Comparison of ENCODE assay signal across 15 mouse cellular contexts in genomic region chr5:24738517-24738916, GRCm38 (mm10). TPM values are rescaled to one million over a fixed set of nuclear protein-coding genes. Genes with fewer than 3 reads are reported as not detected.
A peak's percentile ranks its signal among the peaks of the same experiment; 100 is the strongest.
DNase-seq lines count a peak whose midpoint lies in the region; ATAC-seq and TF ChIP-seq lines count a peak whose summit lies in the region.
"Had no signal": no experiment of that assay in that cellular context is flagged by ENCODE, and none has a peak within 500 bp of the region (broad histone marks: within the 10 kb centered on the region; RNA-seq: fewer than 3 reads in every experiment).

No protein-coding gene starts in this region.

- TF ChIP-seq CTCF in forebrain, postnatal 0 days (IDR thresholded peaks at IDR 0.05; ENCODE audit: low read depth): no peak

- H3K27me3 ChIP-seq in heart, embryonic 11.5 days (ENCODE audit: control insufficient read depth, insufficient read depth, low read length): no peaks in the 10 kb centered on the region
- H3K27me3 ChIP-seq in intestine, embryonic 15.5 days (replicated peaks): no peaks in the 10 kb centered on the region
- no peaks in the 10 kb centered on the region for H3K27me3 ChIP-seq in intestine, embryonic 16.5 days (replicated peaks; ENCODE audit: control insufficient read depth, insufficient read depth, low read length)
- no peaks in the 10 kb centered on the region for H3K27me3 ChIP-seq in liver, embryonic 12.5 days (replicated peaks)
- no peaks in the 10 kb centered on the region for H3K27me3 ChIP-seq in liver, embryonic 13.5 days
- H3K27me3 ChIP-seq in forebrain, postnatal 0 days (ENCODE audit: insufficient read depth, low read length): no peaks in the 10 kb centered on the region
- H3K27me3 ChIP-seq: hindbrain, embryonic 13.5 days; limb, embryonic 12.5 days; neural tube, embryonic 13.5 days had no signal

- DNase-seq in heart, adult 9 months (ENCODE audit: low spot score in 2 of 2): no peak
- no peak for DNase-seq in liver
- DNase-seq in liver, embryonic 13.5 days: no peak
- DNase-seq in forebrain, postnatal 0 days: no peak
- DNase-seq: cerebellum, adult 11-12 months had no signal

- H3K4me2 ChIP-seq in heart, embryonic 11.5 days: no peak overlapping the region
- H3K4me2 ChIP-seq in intestine, embryonic 15.5 days (replicated peaks): no peak overlapping the region
- H3K4me2 ChIP-seq in intestine, embryonic 16.5 days (ENCODE audit: low read depth, low read length): no peak overlapping the region
- H3K4me2 ChIP-seq in liver, embryonic 12.5 days: no peak overlapping the region
- H3K4me2 ChIP-seq in liver, embryonic 13.5 days: no peak overlapping the region
- no peak overlapping the region for H3K4me2 ChIP-seq in forebrain, postnatal 0 days (ENCODE audit: low read depth)
- H3K4me2 ChIP-seq: hindbrain, embryonic 13.5 days; limb, embryonic 12.5 days; neural tube, embryonic 13.5 days had no signal

- H3K4me1 ChIP-seq in heart, embryonic 11.5 days (ENCODE audit: control insufficient read depth, insufficient read depth, low read length): peaks cover 21% of the 10 kb centered on the region
- H3K4me1 ChIP-seq in intestine, embryonic 15.5 days (replicated peaks): peaks cover 7% of the 10 kb centered on the region; the same call in 1 of the 2 replicates
- H3K4me1 ChIP-seq in intestine, embryonic 16.5 days (ENCODE audit: control insufficient read depth, insufficient read depth, low read length): peaks cover 17% of the 10 kb centered on the region
- H3K4me1 ChIP-seq in liver, embryonic 12.5 days: peaks cover 29% of the 10 kb centered on the region
- H3K4me1 ChIP-seq in liver, embryonic 13.5 days (replicated peaks): peaks cover 23% of the 10 kb centered on the region
- no peaks in the 10 kb centered on the region for H3K4me1 ChIP-seq in forebrain, postnatal 0 days (ENCODE audit: insufficient read depth)
- H3K4me1 ChIP-seq: hindbrain, embryonic 13.5 days had no signal

- no peak overlapping the region for H3K9ac ChIP-seq in heart, embryonic 11.5 days (ENCODE audit: low read depth, low read length)
- H3K9ac ChIP-seq in intestine, embryonic 15.5 days: no peak overlapping the region
- H3K9ac ChIP-seq in intestine, embryonic 16.5 days (ENCODE audit: low read depth, low read length): no peak overlapping the region
- H3K9ac ChIP-seq in liver, embryonic 12.5 days: no peak overlapping the region
- no peak overlapping the region for H3K9ac ChIP-seq in liver, embryonic 13.5 days
- no peak overlapping the region for H3K9ac ChIP-seq in forebrain, postnatal 0 days
- H3K9ac ChIP-seq: hindbrain, embryonic 13.5 days; limb, embryonic 12.5 days; neural tube, embryonic 13.5 days had no signal

- H3K36me3 ChIP-seq in heart, embryonic 11.5 days (ENCODE audit: control insufficient read depth, insufficient read depth, low read length): no peaks in the 10 kb centered on the region
- H3K36me3 ChIP-seq in intestine, embryonic 15.5 days: no peaks in the 10 kb centered on the region
- no peaks in the 10 kb centered on the region for H3K36me3 ChIP-seq in intestine, embryonic 16.5 days (ENCODE audit: control insufficient read depth, insufficient read depth, low read length)
- H3K36me3 ChIP-seq in liver, embryonic 12.5 days: no peaks in the 10 kb centered on the region
- no peaks in the 10 kb centered on the region for H3K36me3 ChIP-seq in liver, embryonic 13.5 days
- no peaks in the 10 kb centered on the region for H3K36me3 ChIP-seq in forebrain, postnatal 0 days (ENCODE audit: insufficient read depth)
- H3K36me3 ChIP-seq: hindbrain, embryonic 13.5 days; limb, embryonic 12.5 days; midbrain, embryonic 10.5 days; neural tube, embryonic 13.5 days had no signal

- H3K9me3 ChIP-seq in heart, embryonic 11.5 days (replicated peaks; ENCODE audit: control insufficient read depth, low read length): no peaks in the 10 kb centered on the region
- H3K9me3 ChIP-seq in intestine, embryonic 15.5 days: no peaks in the 10 kb centered on the region
- no peaks in the 10 kb centered on the region for H3K9me3 ChIP-seq in intestine, embryonic 16.5 days (ENCODE audit: control insufficient read depth, low read length)
- no peaks in the 10 kb centered on the region for H3K9me3 ChIP-seq in liver, embryonic 12.5 days (replicated peaks)
- no peaks in the 10 kb centered on the region for H3K9me3 ChIP-seq in liver, embryonic 13.5 days (replicated peaks)
- no peaks in the 10 kb centered on the region for H3K9me3 ChIP-seq in forebrain, postnatal 0 days (ENCODE audit: low read length)
- H3K9me3 ChIP-seq: hindbrain, embryonic 13.5 days; limb, embryonic 12.5 days; midbrain, embryonic 10.5 days; neural tube, embryonic 13.5 days had no signal

- no peak for ATAC-seq in heart, embryonic 11.5 days (replicated peaks; ENCODE audit: insufficient number of reproducible peaks, low FRiP score, low TSS enrichment)
- no peak for ATAC-seq in intestine, embryonic 15.5 days
- no peak for ATAC-seq in intestine, embryonic 16.5 days
- ATAC-seq in liver, embryonic 12.5 days: peak; percentile 60; the same call in 1 of the 2 replicates
- ATAC-seq in liver, embryonic 13.5 days (ENCODE audit: low read depth): peak; percentile 66; the same call in 1 of the 2 replicates
- ATAC-seq in forebrain, postnatal 0 days: no peak

- no peak overlapping the region for H3K4me3 ChIP-seq in heart, embryonic 11.5 days (ENCODE audit: low read depth, low read length)
- no peak overlapping the region for H3K4me3 ChIP-seq in intestine, embryonic 15.5 days (replicated peaks)
- H3K4me3 ChIP-seq in intestine, embryonic 16.5 days (ENCODE audit: low read length): no peak overlapping the region
- H3K4me3 ChIP-seq in liver, embryonic 12.5 days: no peak overlapping the region
- no peak overlapping the region for H3K4me3 ChIP-seq in liver, embryonic 13.5 days (replicated peaks)
- no peak overlapping the region for H3K4me3 ChIP-seq in forebrain, postnatal 0 days (ENCODE audit: low read depth, low read length)
- H3K4me3 ChIP-seq: hindbrain, embryonic 13.5 days; limb, embryonic 12.5 days; midbrain, embryonic 10.5 days; neural tube, embryonic 13.5 days had no signal

- 58% methylated on average over 1 of the region's 1 CpGs for WGBS in heart, embryonic 11.5 days (ENCODE audit: insufficient replicate concordance)
- 65% methylated on average over 1 of the region's 1 CpGs for WGBS in intestine, embryonic 15.5 days
- WGBS in intestine, embryonic 16.5 days: 58% methylated on average over 1 of the region's 1 CpGs
- 29% methylated on average over 1 of the region's 1 CpGs for WGBS in liver, embryonic 12.5 days (ENCODE audit: insufficient replicate concordance)
- WGBS in liver, embryonic 13.5 days (ENCODE audit: insufficient replicate concordance): 12% methylated on average over 1 of the region's 1 CpGs
- 90% methylated on average over 1 of the region's 1 CpGs for WGBS in forebrain, postnatal 0 days

- peak overlapping the region; percentile 82 for H3K27ac ChIP-seq in heart, embryonic 11.5 days (ENCODE audit: low read depth, low read length)
- H3K27ac ChIP-seq in intestine, embryonic 15.5 days: peak overlapping the region; percentile 81; the same call in 1 of the 2 replicates
- no peak overlapping the region for H3K27ac ChIP-seq in intestine, embryonic 16.5 days (ENCODE audit: low read length)
- H3K27ac ChIP-seq in liver, embryonic 12.5 days: peak overlapping the region; percentile 59; the same call in 1 of the 2 replicates
- H3K27ac ChIP-seq in liver, embryonic 13.5 days: peak overlapping the region; percentile 54; the same call in 1 of the 2 replicates
- no peak overlapping the region for H3K27ac ChIP-seq in forebrain, postnatal 0 days (ENCODE audit: low read depth, low read length)
- H3K27ac ChIP-seq: hindbrain, embryonic 13.5 days; limb, embryonic 12.5 days; midbrain, embryonic 10.5 days; neural tube, embryonic 13.5 days had no signal

RNA-seq across cellular contexts. Expression of gene Wdr86, which starts 8.0 kb away (rescaled TPM):
- polyA plus RNA-seq in heart, embryonic 11.5 days (2014; fragmentation: Nextera tagmentation; extraction: Ambion mirVana): 11.5 and 13.6 TPM in 2 replicates
- polyA plus RNA-seq in intestine, embryonic 15.5 days (2015; fragmentation: Nextera tagmentation; extraction: Ambion mirVana): 10.6 and 11.6 TPM in 2 replicates
- 6.8 and 8.4 TPM in 2 replicates for polyA plus RNA-seq in intestine, embryonic 16.5 days (2015; fragmentation: Nextera tagmentation; extraction: Ambion mirVana)
- polyA plus RNA-seq in liver, embryonic 12.5 days (2016; fragmentation: Nextera tagmentation; extraction: Ambion mirVana): 3.5 and 3.9 TPM in 2 replicates
- 1.5 and 2.0 TPM in 2 replicates for polyA plus RNA-seq in liver, embryonic 13.5 days (2015; fragmentation: Nextera tagmentation; extraction: Ambion mirVana)
- 7.2 and 13.1 TPM in 2 replicates for total RNA-seq in forebrain, postnatal 0 days (2014; rRNA removed)
- polyA plus RNA-seq in forebrain, postnatal 0 days (2015; fragmentation: Nextera tagmentation; extraction: Ambion mirVana): 4.4 and 5.5 TPM in 2 replicates
- total RNA-seq: gastrocnemius, postnatal 36 days had no signal

RNA-seq across cellular contexts. Expression of gene Crygn, which starts 19.3 kb away (rescaled TPM):
- 2.8 and 3.5 TPM in 2 replicates for polyA plus RNA-seq in heart, embryonic 11.5 days (2014; fragmentation: Nextera tagmentation; extraction: Ambion mirVana)
- 1.3 and 1.8 TPM in 2 replicates for polyA plus RNA-seq in intestine, embryonic 15.5 days (2015; fragmentation: Nextera tagmentation; extraction: Ambion mirVana)
- 1.0 and 1.4 TPM in 2 replicates for polyA plus RNA-seq in intestine, embryonic 16.5 days (2015; fragmentation: Nextera tagmentation; extraction: Ambion mirVana)
- 0.71 TPM in 1 of 2 replicates, not detected in the other for polyA plus RNA-seq in liver, embryonic 12.5 days (2016; fragmentation: Nextera tagmentation; extraction: Ambion mirVana)
- polyA plus RNA-seq in liver, embryonic 13.5 days (2015; fragmentation: Nextera tagmentation; extraction: Ambion mirVana): 0.74 TPM in 1 of 2 replicates, not detected in the other
- total RNA-seq in forebrain, postnatal 0 days (2014; rRNA removed): 0.33 TPM in 1 of 2 replicates, not detected in the other
- polyA plus RNA-seq in forebrain, postnatal 0 days (2015; fragmentation: Nextera tagmentation; extraction: Ambion mirVana): 2.1 and 4.9 TPM in 2 replicates
- polyA plus RNA-seq: forebrain, embryonic 11.5 days; limb, embryonic 12.5 days; midbrain, embryonic 10.5 days had no signal

RNA-seq across cellular contexts. Expression of gene Nub1, which starts 53.2 kb away (rescaled TPM):
- 28.2 and 30.7 TPM in 2 replicates for polyA plus RNA-seq in heart, embryonic 11.5 days (2014; fragmentation: Nextera tagmentation; extraction: Ambion mirVana)
- 26.8 and 29.0 TPM in 2 replicates for polyA plus RNA-seq in intestine, embryonic 15.5 days (2015; fragmentation: Nextera tagmentation; extraction: Ambion mirVana)
- 26.7 and 28.1 TPM in 2 replicates for polyA plus RNA-seq in intestine, embryonic 16.5 days (2015; fragmentation: Nextera tagmentation; extraction: Ambion mirVana)
- 16.9 and 17.5 TPM in 2 replicates for polyA plus RNA-seq in liver, embryonic 12.5 days (2016; fragmentation: Nextera tagmentation; extraction: Ambion mirVana)
- polyA plus RNA-seq in liver, embryonic 13.5 days (2015; fragmentation: Nextera tagmentation; extraction: Ambion mirVana): 12.3 and 15.7 TPM in 2 replicates
- total RNA-seq in forebrain, postnatal 0 days (2014; rRNA removed): 88.6 TPM in 2 replicates
- 59.4 and 61.0 TPM in 2 replicates for polyA plus RNA-seq in forebrain, postnatal 0 days (2015; fragmentation: Nextera tagmentation; extraction: Ambion mirVana)

Comparison
In these comparisons a context has a peak if more than half of its experiments do, and no peak if none do; other contexts are left out.
1. H3K27ac ChIP-seq: peak in heart, embryonic 11.5 days (single experiment), intestine, embryonic 15.5 days (single experiment), liver, embryonic 12.5 days (single experiment) and liver, embryonic 13.5 days (single experiment); none in intestine, embryonic 16.5 days (single experiment) and forebrain, postnatal 0 days (single experiment).
2. ATAC-seq: peak in liver, embryonic 12.5 days (single experiment) and liver, embryonic 13.5 days (single experiment); none in heart, embryonic 11.5 days (single experiment), intestine, embryonic 15.5 days (single experiment), intestine, embryonic 16.5 days (single experiment) and forebrain, postnatal 0 days (single experiment).